Mouse (Mus musculus) heart, embryonic 14.5 days (tissue): ENCODE data around the gene Fgfr2. TPM values are rescaled to one million over a fixed set of nuclear protein-coding genes. Genes with fewer than 3 reads are reported as not detected.

Source experiments
- ATAC-seq: fragments of 200-750 bp; cut with Nextera tagmentation; 2 replicates; pipeline ENCODE4 v1.8.0; 2017; ENCODE audit warnings: low read depth, moderate TSS enrichment; ENCODE audit not compliant: insufficient number of reproducible peaks, insufficient read depth, low FRiP score
- H3K27ac ChIP-seq, 2 experiments: fragments of 200-500 bp in 1 of 2; fragments of 300-500 bp in 1 of 2; sonication (generic) in 1 of 2; replicated peaks in 1 of 2; 2 replicates each; pipeline ENCODE4 v1.5.1; 2012 to 2014; ENCODE audit warnings: low read depth in 2 of 2, low read length in 2 of 2, control low read depth in 1 of 2, mild to moderate bottlenecking in 1 of 2, mixed read lengths in 1 of 2; ENCODE audit not compliant: control insufficient read depth in 1 of 2, insufficient read depth in 1 of 2
- H3K27me3 ChIP-seq: fragments of 300-500 bp; sonication (generic); 2 replicates; pipeline ENCODE4 v1.6.1; 2014; ENCODE audit warnings: mild to moderate bottlenecking, low read length, control low read depth; ENCODE audit not compliant: control insufficient read depth, insufficient read depth
- H3K36me3 ChIP-seq: fragments of 300-500 bp; sonication (generic); 2 replicates; pipeline ENCODE4 v1.6.1; 2014; ENCODE audit warnings: mild to moderate bottlenecking, control low read depth, low read length, mixed read lengths; ENCODE audit not compliant: control insufficient read depth, insufficient read depth
- H3K4me1 ChIP-seq, 2 experiments: fragments of 200-500 bp in 1 of 2; fragments of 300-500 bp in 1 of 2; sonication (generic) in 1 of 2; 2 replicates each; pipeline ENCODE4 v1.6.1; 2012 to 2014; ENCODE audit warnings: low read length in 2 of 2, control low read depth in 1 of 2, mixed read lengths in 1 of 2; ENCODE audit not compliant: control insufficient read depth in 2 of 2, insufficient read depth in 2 of 2
- H3K4me2 ChIP-seq: fragments of 300-500 bp; sonication (generic); 2 replicates; pipeline ENCODE4 v1.6.1; 2014; ENCODE audit warnings: mild to moderate bottlenecking, low read length
- H3K4me3 ChIP-seq, 2 experiments: fragments of 200-500 bp in 1 of 2; fragments of 300-500 bp in 1 of 2; sonication (generic) in 1 of 2; 2 replicates each; pipeline ENCODE4 v1.5.1; 2012 to 2014; ENCODE audit warnings: low read length in 2 of 2, mild to moderate bottlenecking in 2 of 2, control low read depth in 1 of 2, low read depth in 1 of 2, moderate library complexity in 1 of 2; ENCODE audit not compliant: control insufficient read depth in 1 of 2, insufficient read depth in 1 of 2
- H3K9ac ChIP-seq: fragments of 300-500 bp; sonication (generic); 2 replicates; pipeline ENCODE4 v1.6.1; 2014; ENCODE audit warnings: mild to moderate bottlenecking, low read length
- H3K9me3 ChIP-seq: fragments of 300-500 bp; sonication (generic); 2 replicates; pipeline ENCODE4 v1.6.1; 2016; ENCODE audit warnings: low read length, control low read depth; ENCODE audit not compliant: control insufficient read depth
- WGBS: fragments of 180-500 bp; shearing (Covaris S2); extraction: QIAGEN DNeasy Blood & Tissue Kit; methylation state at CpG from one replicate; pipeline ENCODE4 v1.1.7; 2014; 5-methylcytosine and 5-hydroxymethylcytosine counted together
- polyA plus RNA-seq: library from polyadenylated mRNA; unstranded; fragments of >200 nt; fragmentation: Nextera tagmentation; extraction: Ambion mirVana; gene quantifications from 2 replicates; pipeline ENCODE4 v1.2.1, GENCODE M21; 2014

Gene Fgfr2
- polyA plus RNA-seq, 1 experiment from 2014 or later = 22.4 TPM

DNA sequence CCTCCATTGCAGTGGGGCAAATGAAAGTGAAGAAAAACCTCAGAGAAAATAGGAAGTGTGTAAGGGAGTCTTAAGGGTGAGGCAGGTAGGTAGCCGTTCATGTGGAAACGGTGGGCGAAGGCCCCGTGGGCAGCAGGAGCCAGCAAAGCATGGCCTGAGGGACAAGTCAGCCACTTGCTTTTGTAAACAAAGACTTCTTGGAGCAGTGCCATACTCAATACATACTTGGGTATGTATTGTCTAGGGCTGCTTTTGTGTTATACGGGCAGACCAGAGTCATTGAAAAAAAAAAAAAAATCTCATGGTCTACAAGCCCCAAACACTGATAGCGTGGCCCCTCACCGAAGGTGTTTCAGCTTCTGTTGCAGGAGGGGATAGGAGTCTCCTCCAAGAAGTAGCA is 2878.6 kb downstream of the Fgfr2 start:
- H3K27ac ChIP-seq = no peak overlapping the region
- no peaks in the 10 kb centered on the region for H3K36me3 ChIP-seq
- no peaks in the 10 kb centered on the region for H3K27me3 ChIP-seq
- H3K4me2 ChIP-seq = no peak overlapping the region
- WGBS = 65% methylated on average over 7 of the region's 7 CpGs
- no peaks in the 10 kb centered on the region for H3K9me3 ChIP-seq
- H3K4me3 ChIP-seq = no peak overlapping the region
- no peak overlapping the region for H3K9ac ChIP-seq
- H3K4me1 ChIP-seq = peaks cover 5 to 10% of the 10 kb centered on the region in 2 experiments; a peak in 2 of 4 replicates
- ATAC-seq = no peak

GRCm38 (mm10) chr7:130243811-130244210 is 2879.3 kb downstream of the Fgfr2 start:
- peaks cover 5 to 10% of the 10 kb centered on the region in 2 experiments; a peak in 2 of 4 replicates for H3K4me1 ChIP-seq
- no peaks in the 10 kb centered on the region for H3K9me3 ChIP-seq
- no peaks in the 10 kb centered on the region for H3K36me3 ChIP-seq
- H3K4me3 ChIP-seq = no peak overlapping the region
- H3K9ac ChIP-seq = no peak overlapping the region
- no peaks in the 10 kb centered on the region for H3K27me3 ChIP-seq
- WGBS = 72% methylated on average over 4 of the region's 4 CpGs
- no peak overlapping the region for H3K27ac ChIP-seq
- no peak overlapping the region for H3K4me2 ChIP-seq
- ATAC-seq = no peak

DNA sequence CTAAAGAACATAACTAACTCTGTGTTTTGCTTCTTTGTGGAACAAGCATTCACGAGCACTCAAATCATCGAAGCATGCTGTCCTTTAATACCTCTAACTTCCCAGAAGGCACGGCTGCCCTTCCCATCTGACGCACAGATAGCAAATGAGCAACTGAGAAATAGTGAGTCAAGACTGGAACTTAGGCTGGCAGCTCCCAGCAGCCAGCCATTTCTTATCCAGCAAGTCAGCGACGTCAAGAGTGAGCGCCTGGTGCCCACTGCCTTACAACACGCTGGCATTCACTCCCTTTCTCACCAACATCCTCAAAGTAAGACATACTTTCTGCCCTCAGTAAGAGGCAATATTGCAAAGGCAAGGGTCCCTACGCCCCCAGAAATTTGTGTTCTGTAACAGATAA is 2883.0 kb downstream of the Fgfr2 start:
- peaks cover 5 to 9% of the 10 kb centered on the region in 2 experiments; a peak in 2 of 4 replicates for H3K4me1 ChIP-seq
- H3K9me3 ChIP-seq = no peaks in the 10 kb centered on the region
- ATAC-seq = no peak
- H3K9ac ChIP-seq = no peak overlapping the region
- H3K27me3 ChIP-seq = no peaks in the 10 kb centered on the region
- H3K27ac ChIP-seq = no peak overlapping the region
- H3K36me3 ChIP-seq = no peaks in the 10 kb centered on the region
- no peak overlapping the region for H3K4me2 ChIP-seq
- H3K4me3 ChIP-seq = no peak overlapping the region
- 83% methylated on average over 9 of the region's 9 CpGs for WGBS

DNA sequence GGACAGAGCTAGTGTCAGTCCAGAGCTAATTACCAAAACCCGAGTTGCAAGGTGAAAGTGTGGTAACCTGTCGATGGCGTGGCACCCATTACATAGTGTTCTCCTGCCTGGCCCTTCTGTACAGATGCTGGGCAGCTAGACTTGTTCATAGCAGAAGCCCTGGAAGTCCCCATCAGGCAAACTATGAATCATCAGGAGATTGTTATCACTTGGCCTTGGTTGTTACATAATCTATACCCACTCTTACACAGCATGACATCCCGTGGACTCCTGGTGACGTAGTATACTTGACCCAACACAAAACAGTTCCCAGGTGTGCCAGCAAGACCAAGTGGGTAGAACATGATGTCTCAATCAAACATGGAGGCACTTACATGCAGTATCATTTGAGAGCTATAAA is 2885.9 kb downstream of the Fgfr2 start:
- H3K9ac ChIP-seq = no peak overlapping the region
- peaks cover 2 to 9% of the 10 kb centered on the region in 2 experiments; a peak in 2 of 4 replicates for H3K4me1 ChIP-seq
- no peak overlapping the region for H3K27ac ChIP-seq
- 71% methylated on average over 5 of the region's 5 CpGs for WGBS
- no peak overlapping the region for H3K4me3 ChIP-seq
- H3K27me3 ChIP-seq = no peaks in the 10 kb centered on the region
- H3K9me3 ChIP-seq = no peaks in the 10 kb centered on the region
- H3K4me2 ChIP-seq = no peak overlapping the region
- no peaks in the 10 kb centered on the region for H3K36me3 ChIP-seq
- ATAC-seq = no peak

- H3K27me3 ChIP-seq = no peaks in the 10 kb centered on the region
- no peaks in the 10 kb centered on the region for H3K36me3 ChIP-seq
- no peak overlapping the region for H3K4me2 ChIP-seq
- no peaks in the 10 kb centered on the region for H3K9me3 ChIP-seq
- ATAC-seq = no peak
- H3K27ac ChIP-seq = no peak overlapping the region
- no peak overlapping the region for H3K9ac ChIP-seq
- no peak overlapping the region for H3K4me3 ChIP-seq
- peaks cover 2 to 9% of the 10 kb centered on the region in 2 experiments; a peak in 2 of 4 replicates for H3K4me1 ChIP-seq
- 88% methylated on average over 7 of the region's 7 CpGs for WGBS
Measured at GRCm38 (mm10) chr7:130233777-130234176, 2889.4 kb downstream of the Fgfr2 start.

DNA sequence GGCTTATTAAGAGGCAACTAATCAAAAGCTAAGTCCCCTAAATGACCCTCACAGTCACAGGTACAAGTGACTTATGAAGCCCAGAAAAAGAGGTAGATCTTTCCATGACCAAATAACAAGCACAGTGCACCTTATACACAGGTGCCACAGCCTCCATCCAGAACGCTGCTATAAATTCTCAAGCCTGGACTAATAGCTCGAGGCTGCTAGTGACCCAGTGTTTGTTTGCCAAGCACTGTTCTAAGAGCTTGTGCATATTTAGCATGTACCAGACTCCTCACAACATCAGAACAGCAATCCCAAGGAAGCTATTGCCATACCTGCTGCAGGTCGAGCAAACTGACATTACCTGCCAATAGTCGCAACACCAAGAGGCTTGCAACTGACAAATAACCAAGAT is 2893.1 kb downstream of the Fgfr2 start:
- 85% methylated on average over 4 of the region's 4 CpGs for WGBS
- Histone ChIP-seq H3K4me2 (no peak overlapping the region), H3K4me3 (no peak overlapping the region), H3K4me1 (no peaks in the 10 kb centered on the region), H3K27ac (no peak overlapping the region), H3K27me3 (no peaks in the 10 kb centered on the region), H3K36me3 (0 out of 2 replicates have a peak, but pooled peaks cover 7% of the 10 kb centered on the region), H3K9ac (no peak overlapping the region), H3K9me3 (no peaks in the 10 kb centered on the region)
- no peak for ATAC-seq

- H3K36me3 ChIP-seq = 0 out of 2 replicates have a peak, but pooled peaks cover 7% of the 10 kb centered on the region
- no peaks in the 10 kb centered on the region for H3K4me1 ChIP-seq
- no peak overlapping the region for H3K4me2 ChIP-seq
- no peak overlapping the region for H3K9ac ChIP-seq
- H3K9me3 ChIP-seq = no peaks in the 10 kb centered on the region
- 92% methylated on average over 3 of the region's 3 CpGs for WGBS
- no peaks in the 10 kb centered on the region for H3K27me3 ChIP-seq
- no peak overlapping the region for H3K27ac ChIP-seq
- no peak for ATAC-seq
- H3K4me3 ChIP-seq = no peak overlapping the region
Measured at GRCm38 (mm10) chr7:130225227-130225626, 2897.9 kb downstream of the Fgfr2 start.

DNA sequence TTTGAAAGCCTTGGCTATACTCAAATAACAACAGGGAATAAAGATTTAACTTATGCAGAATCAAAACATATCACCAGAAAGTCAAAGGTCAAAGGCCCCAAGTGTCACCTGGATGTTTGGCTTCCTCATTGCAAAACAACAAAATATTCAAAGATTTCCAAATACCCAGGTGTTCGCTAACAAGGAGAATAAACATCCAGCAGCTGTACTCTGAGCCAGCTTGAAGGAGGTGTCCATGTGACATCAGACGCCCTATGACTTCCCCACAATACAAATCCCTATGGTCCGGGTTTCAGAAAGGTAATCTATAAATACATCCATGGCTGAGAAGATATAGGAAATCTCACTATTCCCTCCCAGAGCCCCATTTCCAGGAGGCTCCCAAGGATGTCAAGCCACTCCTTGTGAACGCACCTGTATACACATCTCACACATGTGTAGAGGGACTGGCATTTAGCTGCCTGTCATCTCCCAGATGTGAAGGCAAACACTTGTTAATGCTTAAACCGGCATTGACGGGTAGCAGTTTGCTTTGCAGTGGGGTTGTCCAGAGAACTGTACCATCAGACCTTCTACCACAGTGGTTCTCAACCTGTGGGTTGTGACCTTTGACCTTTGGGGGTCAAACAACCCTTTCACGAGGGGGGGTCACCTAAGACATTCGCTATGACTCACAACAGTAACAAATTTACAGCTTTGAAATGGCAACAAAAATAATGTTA is 2900.4 kb downstream of the Fgfr2 start:
- no peak overlapping the region for H3K4me2 ChIP-seq
- H3K27me3 ChIP-seq = no peaks in the 10 kb centered on the region
- WGBS = 80% methylated on average over 8 of the region's 8 CpGs
- H3K9me3 ChIP-seq = no peaks in the 10 kb centered on the region
- no peak overlapping the region for H3K27ac ChIP-seq
- ATAC-seq = no peak
- H3K4me3 ChIP-seq = no peak overlapping the region
- H3K9ac ChIP-seq = no peak overlapping the region
- 0 out of 2 replicates have a peak, but pooled peaks cover 7% of the 10 kb centered on the region for H3K36me3 ChIP-seq
- H3K4me1 ChIP-seq = no peaks in the 10 kb centered on the region
